Mouse (Mus musculus) cerebellum, adult (tissue): ENCODE results near the gene Gpr4.

Experiments used
- ATAC-seq: cut with Nextera tagmentation; 2 replicates; pipeline ENCODE4 v1.9.2; 2017; ENCODE audit warnings: mild to moderate bottlenecking, moderate library complexity, mixed read lengths; ENCODE audit not compliant: insufficient number of reproducible peaks, low FRiP score, low TSS enrichment

Gpr4 gene

GRCm38 (mm10) chr7:19253437-19253836, 41.1 kb downstream of the Gpr4 start:
- ATAC-seq, result no peak

DNA sequence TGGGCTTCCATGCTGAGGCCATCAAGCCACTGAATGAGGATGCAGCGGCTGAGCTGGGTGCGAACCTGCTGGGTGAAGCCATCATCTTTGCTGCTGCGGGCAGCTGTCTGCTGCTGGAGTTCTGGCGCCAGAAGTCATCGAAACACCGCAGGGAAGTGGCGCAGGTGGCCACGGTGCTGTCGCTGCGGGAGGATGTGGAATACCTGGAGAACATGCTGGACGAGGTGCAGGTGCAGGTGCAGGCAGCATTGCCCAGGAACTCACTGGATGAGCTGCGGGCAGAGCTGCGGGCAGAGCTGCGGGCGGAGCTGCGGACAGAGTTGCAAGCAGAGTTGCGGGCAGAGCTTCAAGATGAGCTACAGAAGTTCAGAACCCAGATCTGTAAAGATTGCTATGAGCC, 43.1 kb downstream of the Gpr4 start:
- ATAC-seq, result no peak

DNA sequence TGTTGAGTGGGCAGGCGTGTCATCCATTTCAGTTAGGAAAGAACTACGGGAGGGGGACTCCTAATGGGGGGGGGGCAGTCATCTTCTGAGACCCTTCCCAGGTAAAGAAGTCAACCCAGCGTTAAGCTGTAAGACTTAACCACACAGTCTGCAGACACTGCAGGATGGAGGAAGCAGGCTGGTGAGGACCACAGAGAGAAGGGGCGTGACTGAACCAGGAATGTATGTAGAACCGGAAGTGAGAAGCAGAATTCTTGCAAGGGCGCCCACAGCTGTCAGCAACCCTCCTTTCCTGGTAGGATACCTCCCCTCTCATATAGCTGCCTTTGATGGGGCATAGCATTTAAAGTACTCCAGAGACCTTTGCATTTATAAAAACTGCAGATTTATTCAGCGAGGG, 44.2 kb downstream of the Gpr4 start:
- no peak for ATAC-seq

DNA sequence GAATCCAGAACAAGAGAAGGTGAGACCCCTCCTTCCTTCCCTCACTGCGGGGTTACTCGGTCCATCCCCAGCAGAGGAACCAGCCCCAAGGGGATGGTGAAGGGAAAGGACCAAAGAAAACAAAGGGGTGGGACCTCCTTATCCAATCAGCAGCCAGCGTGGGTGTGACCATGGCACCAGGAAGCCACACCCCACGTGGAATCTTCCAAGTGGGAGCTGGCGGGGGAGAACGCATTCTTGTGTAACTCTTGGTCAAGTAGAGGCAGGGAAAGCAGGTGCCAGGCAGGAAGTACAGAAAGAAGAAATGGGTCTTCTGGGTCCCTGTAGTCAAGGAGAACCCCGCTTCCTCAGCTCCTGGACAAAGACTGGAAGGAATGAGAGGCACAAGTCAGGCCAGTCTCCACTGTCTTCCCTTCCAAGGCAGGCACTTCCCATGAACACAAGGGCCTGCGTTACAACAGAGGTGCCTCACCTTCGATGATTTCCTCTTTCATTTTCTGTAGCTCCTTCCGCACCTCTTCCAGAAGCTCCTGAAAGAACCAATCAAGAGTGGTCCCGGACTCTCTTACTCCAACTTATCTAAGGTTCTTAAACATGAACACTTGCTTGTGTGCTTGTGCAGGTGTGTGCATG, 45.2 kb downstream of the Gpr4 start:
- no peak for ATAC-seq

GRCm38 (mm10) chr7:19258336-19258735, 46.0 kb downstream of the Gpr4 start:
- no peak for ATAC-seq

GRCm38 (mm10) chr7:19265147-19265546, 52.8 kb downstream of the Gpr4 start:
- peak; percentile 50; the same call in 1 of the 2 replicates for ATAC-seq

GRCm38 (mm10) chr7:19265928-19266822, 53.8 kb downstream of the Gpr4 start:
- 0 out of 2 replicates have a peak, but pooled peaks have one; percentile 22 for ATAC-seq

GRCm38 (mm10) chr7:19267051-19267450, 54.7 kb downstream of the Gpr4 start:
- ATAC-seq, result no peak

DNA sequence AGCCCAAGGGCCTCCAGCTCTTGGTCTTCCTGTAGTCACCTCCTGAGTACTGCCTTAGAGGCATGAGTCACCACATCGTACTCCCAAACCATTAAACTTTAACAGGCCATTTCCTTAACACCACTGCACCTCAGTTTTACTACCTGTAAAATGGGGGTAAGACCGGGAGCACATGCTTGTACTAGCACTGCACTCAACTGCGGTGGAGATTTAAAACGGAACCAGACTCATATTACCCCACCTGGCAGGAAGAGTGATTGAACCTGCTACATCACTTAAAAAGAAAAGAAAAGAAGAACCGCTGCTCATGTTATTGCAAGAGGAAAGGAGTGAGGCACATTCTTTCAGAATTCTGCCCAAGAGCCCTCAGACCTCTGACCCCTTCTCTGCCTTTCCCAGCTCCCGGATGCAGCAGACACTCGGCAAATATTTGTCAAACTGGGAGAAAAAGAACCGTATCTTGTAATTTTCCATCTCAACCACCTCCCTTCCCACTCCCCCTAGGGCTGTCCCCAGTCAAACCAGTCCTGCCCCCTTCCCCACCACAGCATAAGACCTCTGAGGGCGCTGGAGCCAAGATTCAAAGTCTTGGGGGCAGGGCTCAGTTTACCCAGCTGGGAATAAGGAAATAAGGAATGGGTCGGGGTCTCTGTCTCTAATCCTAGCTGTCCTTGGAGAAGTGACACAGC, 56.8 kb downstream of the Gpr4 start:
- ATAC-seq, result no peak

- no peak for ATAC-seq
Observed at GRCm38 (mm10) chr7:19269721-19270441, 57.5 kb downstream of the Gpr4 start.

DNA sequence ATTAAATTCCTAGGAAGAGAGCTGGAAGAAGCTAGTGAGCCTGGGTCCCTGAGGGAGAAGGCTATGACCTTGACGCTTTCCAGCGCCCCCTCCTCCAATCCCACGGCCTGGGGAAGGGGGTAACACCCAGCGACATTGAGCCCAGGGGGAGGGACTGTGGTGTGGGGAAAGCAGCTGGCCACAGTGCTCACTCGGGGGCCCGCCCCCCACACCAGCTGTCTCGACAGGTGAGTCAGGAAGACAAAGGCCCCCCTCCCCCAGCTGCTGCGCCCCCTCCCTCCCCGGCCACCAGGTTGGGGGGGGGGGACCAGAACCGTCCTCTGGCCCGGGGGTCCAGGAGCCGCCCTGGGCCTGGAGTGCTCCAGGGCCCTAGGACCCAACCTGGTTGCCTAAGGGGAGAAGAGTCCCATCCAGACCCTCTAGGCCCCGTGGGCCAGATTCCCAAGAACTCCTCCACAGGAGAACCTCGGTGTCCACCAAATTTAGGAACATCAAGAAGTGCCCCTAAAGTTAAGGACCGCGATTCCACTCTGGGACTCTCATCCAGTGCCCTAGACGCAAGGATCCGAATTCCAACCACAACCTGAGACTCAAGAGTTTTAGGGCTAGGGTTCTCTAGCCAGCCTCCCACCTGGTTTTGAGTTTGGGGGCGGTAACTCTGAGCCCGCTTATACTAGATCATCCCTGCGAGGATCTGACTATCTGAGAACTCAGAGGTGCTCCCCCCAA, 58.3 kb downstream of the Gpr4 start:
- ATAC-seq, result no peak

DNA sequence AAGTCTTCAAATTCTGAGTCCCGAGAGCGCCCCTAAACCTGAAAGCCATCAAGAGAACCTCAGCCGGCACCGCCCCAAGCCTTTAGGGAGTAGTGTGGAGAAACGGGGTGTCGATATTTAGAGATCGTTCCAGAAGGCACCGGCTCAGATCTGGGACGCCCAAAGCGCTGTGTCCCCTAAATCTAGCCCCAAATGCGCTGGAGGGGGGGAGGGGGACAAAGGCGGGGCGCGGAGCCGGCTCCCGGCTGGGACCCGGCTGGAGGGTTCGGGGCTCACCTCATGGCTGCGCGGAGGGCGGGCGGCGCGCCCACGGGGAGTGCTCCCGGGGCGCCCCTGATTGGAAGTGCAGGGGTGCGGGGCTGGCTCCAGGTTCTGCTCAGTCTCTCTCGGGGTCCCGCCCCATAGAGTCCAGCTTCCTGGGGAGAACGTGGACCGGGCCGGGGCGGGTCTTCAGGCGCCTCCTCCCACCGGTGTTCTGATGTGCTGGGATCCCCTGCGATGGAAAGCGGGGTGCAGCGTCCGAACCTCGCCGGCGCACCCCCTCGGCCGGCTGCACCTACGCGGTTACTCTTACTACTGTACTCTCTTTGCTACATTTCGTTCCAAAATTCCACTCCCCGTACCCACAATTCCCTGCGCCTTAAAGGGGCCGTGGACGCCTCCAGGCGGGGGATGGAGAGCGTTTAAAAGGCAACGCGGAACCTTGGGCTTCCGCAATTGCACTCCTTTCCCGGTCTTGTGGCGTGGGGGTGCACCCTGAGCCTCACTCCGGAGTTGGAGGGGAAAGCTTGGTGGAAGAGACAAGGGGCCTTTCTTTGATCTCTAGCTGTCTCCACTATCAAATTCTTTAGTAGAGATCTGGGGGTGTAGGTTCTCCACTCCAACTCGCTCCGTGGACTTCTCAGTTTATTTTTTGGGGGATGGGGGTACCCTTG, 59.2 kb downstream of the Gpr4 start, which contains the start of gene Vasp:
TSS of gene Vasp (minus strand) at position 580 of the 935 bp plus-strand sequence.
- ATAC-seq, result peak; percentile 63; the same call in 1 of the 2 replicates

GRCm38 (mm10) chr7:19272173-19272764, 59.9 kb downstream of the Gpr4 start:
- ATAC-seq, result peak; percentile 37; the same call in 1 of the 2 replicates
